Mouse (Mus musculus): Measurements from ENCODE around the gene Atp2a3. TPM values are rescaled to one million over a fixed set of nuclear protein-coding genes. Genes with fewer than 3 reads are reported as not detected.

The Atp2a3 gene
- polyA plus RNA-seq, 1 experiment, result 26.1 TPM

- Histone ChIP-seq H3K36me3 (ENCODE audit: control insufficient read depth, insufficient read depth) (no peaks in the 10 kb centered on the region), H3K79me2 (ENCODE audit: control insufficient read depth, insufficient read depth) (no peaks in the 10 kb centered on the region), H3ac (ENCODE audit: control insufficient read depth, insufficient read length) (no peak overlapping the region), H3K4me3 (no peak overlapping the region), H3K27me3 (ENCODE audit: control insufficient read depth, insufficient read depth, insufficient read length) (no peaks in the 10 kb centered on the region), H3K4me2 (ENCODE audit: low read depth) (no peak overlapping the region)
- no peak for TF ChIP-seq TCF12 (IDR thresholded peaks at IDR 0.05; ENCODE audit: insufficient read depth, poor library complexity, severe bottlenecking)
- no peak for TF ChIP-seq POLR2AphosphoS2 (IDR thresholded peaks at IDR 0.05; ENCODE audit: insufficient read length, low read depth)
- no peak for TF ChIP-seq MYOD1 (IDR thresholded peaks at IDR 0.05; ENCODE audit: control insufficient read depth in 1 of 3, insufficient read length in 2 of 3, low read depth in 2 of 3)
- no peak for TF ChIP-seq MYOG (IDR thresholded peaks at IDR 0.05; ENCODE audit: control insufficient read depth in 1 of 3, insufficient read depth in 1 of 3, insufficient read length in 2 of 3, low read depth in 2 of 3)
- TF ChIP-seq MAX (IDR thresholded peaks at IDR 0.05; ENCODE audit: low read depth), result no peak
- no peak for TF ChIP-seq E2F4 (IDR thresholded peaks at IDR 0.05; ENCODE audit: insufficient read depth)
- no peak for TF ChIP-seq REST (IDR thresholded peaks at IDR 0.05; ENCODE audit: insufficient read depth, insufficient read length)
- TF ChIP-seq USF1 (IDR thresholded peaks at IDR 0.05; ENCODE audit: low read depth), result no peak
- TF ChIP-seq POLR2A (IDR thresholded peaks at IDR 0.05; ENCODE audit: insufficient read length, low read depth), result no peak
- TF ChIP-seq TCF3 (IDR thresholded peaks at IDR 0.05; ENCODE audit: insufficient read length, low read depth), result no peak
- TF ChIP-seq SRF (IDR thresholded peaks at IDR 0.05; ENCODE audit: control insufficient read depth, insufficient read length, low read depth), result no peak
- no peak for TF ChIP-seq CEBPB (IDR thresholded peaks at IDR 0.05; ENCODE audit: insufficient read depth, poor library complexity, severe bottlenecking)
Measured at GRCm38 (mm10) chr11:73009531-73010274, 48.7 kb downstream of the Atp2a3 start.

DNA sequence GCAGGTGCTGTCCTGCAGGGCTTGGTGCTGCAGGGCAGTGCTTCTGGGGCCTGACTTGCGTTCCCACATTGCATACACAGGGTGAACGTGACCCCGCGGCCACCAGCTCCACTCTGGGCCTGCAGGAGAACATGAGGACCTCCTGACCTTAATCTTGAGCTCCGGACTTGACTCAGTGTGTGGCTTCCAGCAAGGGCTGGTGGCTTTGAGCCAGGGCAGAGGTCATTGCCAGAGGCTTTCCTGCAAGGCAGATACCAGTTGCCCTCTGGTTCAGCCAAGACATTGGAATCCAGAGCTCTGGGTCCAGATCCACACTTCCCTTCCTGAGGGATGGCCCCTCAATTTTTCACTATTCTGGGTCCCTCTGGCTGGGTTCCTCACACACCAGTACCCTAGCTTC lies 53.0 kb downstream of the Atp2a3 start:
- Histone ChIP-seq H3K27me3 (ENCODE audit: control insufficient read depth, insufficient read depth, insufficient read length) (no peaks in the 10 kb centered on the region), H3K36me3 (ENCODE audit: control insufficient read depth, insufficient read depth) (no peaks in the 10 kb centered on the region), H3K4me3 (no peak overlapping the region), H3ac (ENCODE audit: control insufficient read depth, insufficient read length) (no peak overlapping the region), H3K79me2 (ENCODE audit: control insufficient read depth, insufficient read depth) (no peaks in the 10 kb centered on the region), H3K4me2 (ENCODE audit: low read depth) (no peak overlapping the region)
- TF ChIP-seq POLR2A (IDR thresholded peaks at IDR 0.05; ENCODE audit: insufficient read length, low read depth) (no peak), MYOG (IDR thresholded peaks at IDR 0.05; ENCODE audit: control insufficient read depth in 1 of 3, insufficient read depth in 1 of 3, insufficient read length in 2 of 3, low read depth in 2 of 3) (no peak), MYOD1 (IDR thresholded peaks at IDR 0.05; ENCODE audit: control insufficient read depth in 1 of 3, insufficient read length in 2 of 3, low read depth in 2 of 3) (no peak), TCF3 (IDR thresholded peaks at IDR 0.05; ENCODE audit: insufficient read length, low read depth) (no peak), E2F4 (IDR thresholded peaks at IDR 0.05; ENCODE audit: insufficient read depth) (no peak), USF1 (IDR thresholded peaks at IDR 0.05; ENCODE audit: low read depth) (no peak), TCF12 (IDR thresholded peaks at IDR 0.05; ENCODE audit: insufficient read depth, poor library complexity, severe bottlenecking) (no peak), CEBPB (IDR thresholded peaks at IDR 0.05; ENCODE audit: insufficient read depth, poor library complexity, severe bottlenecking) (no peak)

GRCm38 (mm10) chr11:73014831-73015344 lies 53.9 kb downstream of the Atp2a3 start:
- Histone ChIP-seq H3K27me3 (ENCODE audit: control insufficient read depth, insufficient read depth, insufficient read length) (no peaks in the 10 kb centered on the region), H3K4me2 (ENCODE audit: low read depth) (no peak overlapping the region), H3K4me3 (no peak overlapping the region), H3ac (ENCODE audit: control insufficient read depth, insufficient read length) (no peak overlapping the region), H3K36me3 (ENCODE audit: control insufficient read depth, insufficient read depth) (no peaks in the 10 kb centered on the region), H3K79me2 (ENCODE audit: control insufficient read depth, insufficient read depth) (no peaks in the 10 kb centered on the region)
- peak in 2 of 3 experiments; percentile 76 to 81 for TF ChIP-seq MYOD1 (IDR thresholded peaks at IDR 0.05; ENCODE audit: control insufficient read depth in 1 of 3, insufficient read length in 2 of 3, low read depth in 2 of 3)
- TF ChIP-seq POLR2AphosphoS2 (IDR thresholded peaks at IDR 0.05; ENCODE audit: insufficient read length, low read depth), result no peak
- TF ChIP-seq REST (IDR thresholded peaks at IDR 0.05; ENCODE audit: insufficient read depth, insufficient read length), result no peak
- no peak for TF ChIP-seq TCF3 (IDR thresholded peaks at IDR 0.05; ENCODE audit: insufficient read length, low read depth)
- TF ChIP-seq MYOG (IDR thresholded peaks at IDR 0.05; ENCODE audit: control insufficient read depth in 1 of 3, insufficient read depth in 1 of 3, insufficient read length in 2 of 3, low read depth in 2 of 3), result peak; percentile 17 to 92 (median 75)

- H3ac ChIP-seq (ENCODE audit: control insufficient read depth, insufficient read length), result no peak overlapping the region
- peak overlapping the region; percentile 5 for H3K4me2 ChIP-seq (ENCODE audit: low read depth)
- TF ChIP-seq MYOG (IDR thresholded peaks at IDR 0.05; ENCODE audit: control insufficient read depth in 1 of 3, insufficient read depth in 1 of 3, insufficient read length in 2 of 3, low read depth in 2 of 3), result no peak
- TF ChIP-seq CEBPB (IDR thresholded peaks at IDR 0.05; ENCODE audit: insufficient read depth, poor library complexity, severe bottlenecking), result no peak
- no peak for TF ChIP-seq POLR2AphosphoS2 (IDR thresholded peaks at IDR 0.05; ENCODE audit: insufficient read length, low read depth)
- no peak for TF ChIP-seq SRF (IDR thresholded peaks at IDR 0.05; ENCODE audit: control insufficient read depth, insufficient read length, low read depth)
- TF ChIP-seq E2F4 (IDR thresholded peaks at IDR 0.05; ENCODE audit: insufficient read depth), result no peak
- TF ChIP-seq TCF12 (IDR thresholded peaks at IDR 0.05; ENCODE audit: insufficient read depth, poor library complexity, severe bottlenecking), result no peak
- no peak for TF ChIP-seq USF1 (IDR thresholded peaks at IDR 0.05; ENCODE audit: low read depth)
- no peak for TF ChIP-seq MAX (IDR thresholded peaks at IDR 0.05; ENCODE audit: low read depth)
- TF ChIP-seq MYOD1 (IDR thresholded peaks at IDR 0.05; ENCODE audit: control insufficient read depth in 1 of 3, insufficient read length in 2 of 3, low read depth in 2 of 3), result no peak
- no peak for TF ChIP-seq TCF3 (IDR thresholded peaks at IDR 0.05; ENCODE audit: insufficient read length, low read depth)
- TF ChIP-seq REST (IDR thresholded peaks at IDR 0.05; ENCODE audit: insufficient read depth, insufficient read length), result no peak
- no peak for TF ChIP-seq POLR2A (IDR thresholded peaks at IDR 0.05; ENCODE audit: insufficient read length, low read depth)
- H3K36me3 ChIP-seq (ENCODE audit: control insufficient read depth, insufficient read depth), result no peaks in the 10 kb centered on the region
- H3K4me3 ChIP-seq, result no peak overlapping the region
- H3K79me2 ChIP-seq (ENCODE audit: control insufficient read depth, insufficient read depth), result no peaks in the 10 kb centered on the region
- H3K27me3 ChIP-seq (ENCODE audit: control insufficient read depth, insufficient read depth, insufficient read length), result no peaks in the 10 kb centered on the region
Measured at GRCm38 (mm10) chr11:73015391-73016102, 54.6 kb downstream of the Atp2a3 start.

Data from myocyte (in vitro differentiated cells).